Mouse (Mus musculus): Measurements from ENCODE around the gene Ace2. TPM values are rescaled to one million over a fixed set of nuclear protein-coding genes. Genes with fewer than 3 reads are reported as not detected.

Gene Ace2
- polyA plus RNA-seq (2016; fragmentation: Nextera tagmentation; extraction: Ambion mirVana) = not detected in 2 replicates

- H3K9ac ChIP-seq (replicated peaks) = no peak within 1 kb of the TSS
- H3K27ac ChIP-seq (replicated peaks) = no peak within 1 kb of the TSS
- no peaks in the 10 kb centered on the region for H3K9me3 ChIP-seq
- H3K4me2 ChIP-seq (replicated peaks) = no peak within 1 kb of the TSS
- no peaks in the 10 kb centered on the region for H3K36me3 ChIP-seq
- no peak within 1 kb of the TSS for H3K4me3 ChIP-seq
- no peak for ATAC-seq (ENCODE audit: low FRiP score, low read depth)
- H3K27me3 ChIP-seq = peaks cover 21% of the 10 kb centered on the region
- 90% methylated on average over 2 of the region's 2 CpGs for WGBS
- no peaks in the 10 kb centered on the region for H3K4me1 ChIP-seq
Observed at GRCm38 (mm10) chrX:164139032-164139431, at the start of gene Ace2. Ace2 (plus strand) TSS chrX:164139332.

GRCm38 (mm10) chrX:164089916-164090315 is 49.2 kb upstream of the Ace2 start:
- Histone ChIP-seq H3K9me3 (no peaks in the 10 kb centered on the region), H3K4me3 (no peak overlapping the region), H3K9ac (replicated peaks) (no peak overlapping the region), H3K27ac (replicated peaks) (no peak overlapping the region), H3K36me3 (no peaks in the 10 kb centered on the region), H3K4me2 (replicated peaks) (no peak overlapping the region), H3K4me1 (no peaks in the 10 kb centered on the region), H3K27me3 (peaks cover 25% of the 10 kb centered on the region)
- no peak for ATAC-seq (ENCODE audit: low FRiP score, low read depth)
- 73% methylated on average over 11 of the region's 11 CpGs for WGBS

GRCm38 (mm10) chrX:164092300-164093169 is 46.6 kb upstream of the Ace2 start:
- no peak for ATAC-seq (ENCODE audit: low FRiP score, low read depth)
- H3K4me1 ChIP-seq = no peaks in the 10 kb centered on the region
- H3K36me3 ChIP-seq = no peaks in the 10 kb centered on the region
- 56% methylated on average over 7 of the region's 7 CpGs for WGBS
- no peak overlapping the region for H3K4me3 ChIP-seq
- H3K4me2 ChIP-seq (replicated peaks) = no peak overlapping the region
- peaks cover 34% of the 10 kb centered on the region for H3K27me3 ChIP-seq
- no peaks in the 10 kb centered on the region for H3K9me3 ChIP-seq
- no peak overlapping the region for H3K9ac ChIP-seq (replicated peaks)
- no peak overlapping the region for H3K27ac ChIP-seq (replicated peaks)

GRCm38 (mm10) chrX:164093435-164093834 is 45.7 kb upstream of the Ace2 start:
- 86% methylated on average over 5 of the region's 5 CpGs for WGBS
- Histone ChIP-seq H3K9ac (replicated peaks) (no peak overlapping the region), H3K4me1 (no peaks in the 10 kb centered on the region), H3K9me3 (no peaks in the 10 kb centered on the region), H3K4me3 (no peak overlapping the region), H3K27ac (replicated peaks) (no peak overlapping the region), H3K4me2 (replicated peaks) (no peak overlapping the region), H3K36me3 (no peaks in the 10 kb centered on the region), H3K27me3 (peaks cover 43% of the 10 kb centered on the region)
- no peak for ATAC-seq (ENCODE audit: low FRiP score, low read depth)

- Histone ChIP-seq H3K4me3 (no peak overlapping the region), H3K27me3 (peaks cover 33% of the 10 kb centered on the region)
Observed at GRCm38 (mm10) chrX:164095838-164096237, 43.3 kb upstream of the Ace2 start.

GRCm38 (mm10) chrX:164101483-164101882 is 37.6 kb upstream of the Ace2 start:
- no peak overlapping the region for H3K4me2 ChIP-seq (replicated peaks)
- H3K9ac ChIP-seq (replicated peaks) = no peak overlapping the region
- no peaks in the 10 kb centered on the region for H3K36me3 ChIP-seq
- H3K4me1 ChIP-seq = no peaks in the 10 kb centered on the region; the same call in 1 of the 2 replicates
- peaks cover 21% of the 10 kb centered on the region; the same call in 1 of the 2 replicates for H3K27me3 ChIP-seq
- H3K9me3 ChIP-seq = no peaks in the 10 kb centered on the region
- H3K27ac ChIP-seq (replicated peaks) = no peak overlapping the region
- no peak for ATAC-seq (ENCODE audit: low FRiP score, low read depth)
- H3K4me3 ChIP-seq = no peak overlapping the region

More at GRCm38 (mm10) chrX:164095838-164096237, 43.3 kb upstream of the Ace2 start:
- Histone ChIP-seq H3K36me3 (no peaks in the 10 kb centered on the region), H3K9me3 (no peaks in the 10 kb centered on the region), H3K9ac (replicated peaks) (no peak overlapping the region), H3K4me2 (replicated peaks) (no peak overlapping the region), H3K27ac (replicated peaks) (no peak overlapping the region), H3K4me1 (no peaks in the 10 kb centered on the region)
- 77% methylated on average over 2 of the region's 2 CpGs for WGBS
- ATAC-seq (ENCODE audit: low FRiP score, low read depth) = no peak

- Histone ChIP-seq H3K4me2 (replicated peaks) (no peak overlapping the region), H3K36me3 (no peaks in the 10 kb centered on the region), H3K27ac (replicated peaks) (no peak overlapping the region), H3K27me3 (peaks cover 21% of the 10 kb centered on the region; the same call in 1 of the 2 replicates), H3K9me3 (no peaks in the 10 kb centered on the region), H3K9ac (replicated peaks) (no peak overlapping the region), H3K4me3 (no peak overlapping the region), H3K4me1 (no peaks in the 10 kb centered on the region; the same call in 1 of the 2 replicates)
- ATAC-seq (ENCODE audit: low FRiP score, low read depth) = no peak
- WGBS = 89% methylated on average over 7 of the region's 7 CpGs
Observed at GRCm38 (mm10) chrX:164102198-164102597, 36.9 kb upstream of the Ace2 start.

- WGBS = 62% methylated on average over 6 of the region's 6 CpGs
- no peak overlapping the region for H3K4me2 ChIP-seq (replicated peaks)
- H3K4me3 ChIP-seq = no peak overlapping the region
- no peak for ATAC-seq (ENCODE audit: low FRiP score, low read depth)
- H3K27ac ChIP-seq (replicated peaks) = no peak overlapping the region
- no peaks in the 10 kb centered on the region for H3K9me3 ChIP-seq
- H3K27me3 ChIP-seq = peaks cover 20% of the 10 kb centered on the region; the same call in 1 of the 2 replicates
- no peaks in the 10 kb centered on the region; the same call in 1 of the 2 replicates for H3K4me1 ChIP-seq
- no peaks in the 10 kb centered on the region for H3K36me3 ChIP-seq
- no peak overlapping the region for H3K9ac ChIP-seq (replicated peaks)
Observed at GRCm38 (mm10) chrX:164102656-164103055, 36.5 kb upstream of the Ace2 start.

- no peak overlapping the region for H3K9ac ChIP-seq (replicated peaks)
- H3K4me3 ChIP-seq = no peak overlapping the region
- no peak for ATAC-seq (ENCODE audit: low FRiP score, low read depth)
- no peaks in the 10 kb centered on the region for H3K36me3 ChIP-seq
- 83% methylated on average over 3 of the region's 3 CpGs for WGBS
- H3K4me2 ChIP-seq (replicated peaks) = no peak overlapping the region
- H3K4me1 ChIP-seq = no peaks in the 10 kb centered on the region
- no peaks in the 10 kb centered on the region for H3K9me3 ChIP-seq
- no peak overlapping the region for H3K27ac ChIP-seq (replicated peaks)
- peaks cover 4% of the 10 kb centered on the region; the same call in 1 of the 2 replicates for H3K27me3 ChIP-seq
Observed at GRCm38 (mm10) chrX:164111146-164111545, 28.0 kb upstream of the Ace2 start.

GRCm38 (mm10) chrX:164113744-164114143 is 25.4 kb upstream of the Ace2 start:
- H3K9ac ChIP-seq (replicated peaks) = no peak overlapping the region
- no peak overlapping the region for H3K4me3 ChIP-seq
- no peak overlapping the region for H3K4me2 ChIP-seq (replicated peaks)
- 90% methylated on average over 6 of the region's 6 CpGs for WGBS
- no peaks in the 10 kb centered on the region for H3K9me3 ChIP-seq
- no peaks in the 10 kb centered on the region for H3K4me1 ChIP-seq
- H3K36me3 ChIP-seq = no peaks in the 10 kb centered on the region
- 0 out of 2 replicates have a peak, but pooled peaks cover 4% of the 10 kb centered on the region for H3K27me3 ChIP-seq
- no peak overlapping the region for H3K27ac ChIP-seq (replicated peaks)
- no peak for ATAC-seq (ENCODE audit: low FRiP score, low read depth)

- WGBS = 90% methylated on average over 3 of the region's 3 CpGs
- no peak for ATAC-seq (ENCODE audit: low FRiP score, low read depth)
- Histone ChIP-seq H3K4me3 (no peak overlapping the region), H3K4me1 (no peaks in the 10 kb centered on the region), H3K9ac (replicated peaks) (no peak overlapping the region), H3K9me3 (no peaks in the 10 kb centered on the region), H3K27ac (replicated peaks) (no peak overlapping the region), H3K4me2 (replicated peaks) (no peak overlapping the region), H3K36me3 (no peaks in the 10 kb centered on the region), H3K27me3 (peaks cover 9% of the 10 kb centered on the region; the same call in 1 of the 2 replicates)
Observed at GRCm38 (mm10) chrX:164123942-164124341, 15.2 kb upstream of the Ace2 start.

GRCm38 (mm10) chrX:164133531-164133930 is 5.6 kb upstream of the Ace2 start:
- H3K9me3 ChIP-seq = no peaks in the 10 kb centered on the region
- no peak overlapping the region for H3K9ac ChIP-seq (replicated peaks)
- H3K4me3 ChIP-seq = no peak overlapping the region
- no peaks in the 10 kb centered on the region for H3K36me3 ChIP-seq
- H3K4me2 ChIP-seq (replicated peaks) = no peak overlapping the region
- no peaks in the 10 kb centered on the region for H3K4me1 ChIP-seq
- WGBS = 94% methylated on average over 3 of the region's 3 CpGs
- no peak for ATAC-seq (ENCODE audit: low FRiP score, low read depth)
- peaks cover 11% of the 10 kb centered on the region for H3K27me3 ChIP-seq
- no peak overlapping the region for H3K27ac ChIP-seq (replicated peaks)
